Mouse (Mus musculus): ENCODE measurements around the gene Hoxa11. TPM values are rescaled to one million over a fixed set of nuclear protein-coding genes. Genes with fewer than 3 reads are reported as not detected.

Gene Hoxa11
- polyA plus RNA-seq, 1 experiment from 2014 or later, result not detected

GRCm38 (mm10) chr6:52261751-52262462, 16.3 kb upstream of the Hoxa11 start:
- DNase-seq (ENCODE audit: low spot score), result no peak
- no peaks in the 10 kb centered on the region for H3K9me3 ChIP-seq (ENCODE audit: low read length)

GRCm38 (mm10) chr6:52260654-52261575, 15.3 kb upstream of the Hoxa11 start, which contains the start of gene Hoxa13:
Gene Hoxa13, minus strand, starts transcription at chr6:52260880.
- no peak within 1 kb of the TSS for H3K9ac ChIP-seq (replicated peaks; ENCODE audit: low read depth)

More at GRCm38 (mm10) chr6:52261751-52262462, 16.3 kb upstream of the Hoxa11 start:
- Histone ChIP-seq H3K27me3 (replicated peaks; ENCODE audit: insufficient read depth, low read length) (peaks cover 85% of the 10 kb centered on the region), H3K4me3 (ENCODE audit: low read depth, low read length) (peak overlapping the region; percentile 3; the same call in 1 of the 2 replicates), H3K27ac (ENCODE audit: low read length) (no peak overlapping the region), H3K9ac (replicated peaks; ENCODE audit: low read depth) (no peak overlapping the region), H3K36me3 (ENCODE audit: insufficient read depth, low read length) (no peaks in the 10 kb centered on the region), H3K4me2 (replicated peaks; ENCODE audit: low read depth, low read length) (no peak overlapping the region), H3K4me1 (ENCODE audit: insufficient read depth, low read depth, low read length) (no peaks in the 10 kb centered on the region)
- TF ChIP-seq CTCF (IDR thresholded peaks at IDR 0.05), result no peak
- TF ChIP-seq EP300 (IDR thresholded peaks at IDR 0.05), result no peak
- 6% methylated on average over 9 of the region's 9 CpGs for WGBS
- no peak for ATAC-seq

GRCm38 (mm10) chr6:52259811-52260261, 14.2 kb upstream of the Hoxa11 start:
- WGBS, result 3% methylated on average over 35 of the region's 39 CpGs
- H3K4me1 ChIP-seq (ENCODE audit: insufficient read depth, low read depth, low read length), result no peaks in the 10 kb centered on the region
- peak overlapping the region; percentile 69 for H3K4me2 ChIP-seq (replicated peaks; ENCODE audit: low read depth, low read length)
- no peaks in the 10 kb centered on the region for H3K9me3 ChIP-seq (ENCODE audit: low read length)
- no peak for DNase-seq (ENCODE audit: low spot score)
- no peaks in the 10 kb centered on the region for H3K36me3 ChIP-seq (ENCODE audit: insufficient read depth, low read length)
- TF ChIP-seq CTCF (IDR thresholded peaks at IDR 0.05) (no peak), EP300 (IDR thresholded peaks at IDR 0.05) (no peak)
- ATAC-seq, result no peak; the same call in 1 of the 2 replicates
- no peak overlapping the region for H3K27ac ChIP-seq (ENCODE audit: low read length)
- H3K9ac ChIP-seq (replicated peaks; ENCODE audit: low read depth), result no peak overlapping the region
- H3K27me3 ChIP-seq (replicated peaks; ENCODE audit: insufficient read depth, low read length), result peaks cover 81% of the 10 kb centered on the region
- peak overlapping the region; percentile 30 for H3K4me3 ChIP-seq (ENCODE audit: low read depth, low read length)

More at GRCm38 (mm10) chr6:52260654-52261575, 15.3 kb upstream of the Hoxa11 start, which contains the start of gene Hoxa13:
- TF ChIP-seq EP300 (IDR thresholded peaks at IDR 0.05) (no peak), CTCF (IDR thresholded peaks at IDR 0.05) (no peak)
- no peaks in the 10 kb centered on the region for H3K4me1 ChIP-seq (ENCODE audit: insufficient read depth, low read depth, low read length)
- 2% methylated on average over 20 of the region's 72 CpGs for WGBS
- H3K4me3 ChIP-seq (ENCODE audit: low read depth, low read length), result peak within 1 kb of the TSS; percentile 43
- DNase-seq (ENCODE audit: low spot score) (no peak), ATAC-seq (peak; percentile 76)
- peaks cover 83% of the 10 kb centered on the region for H3K27me3 ChIP-seq (replicated peaks; ENCODE audit: insufficient read depth, low read length)
- H3K27ac ChIP-seq (ENCODE audit: low read length), result no peak within 1 kb of the TSS
- H3K4me2 ChIP-seq (replicated peaks; ENCODE audit: low read depth, low read length), result peak within 1 kb of the TSS; percentile 69
- no peaks in the 10 kb centered on the region for H3K36me3 ChIP-seq (ENCODE audit: insufficient read depth, low read length)
- H3K9me3 ChIP-seq (ENCODE audit: low read length), result no peaks in the 10 kb centered on the region

- ATAC-seq, result no peak; the same call in 1 of the 2 replicates
- TF ChIP-seq EP300 (IDR thresholded peaks at IDR 0.05) (no peak), CTCF (IDR thresholded peaks at IDR 0.05) (no peak)
- Histone ChIP-seq H3K36me3 (ENCODE audit: insufficient read depth, low read length) (no peaks in the 10 kb centered on the region), H3K9ac (replicated peaks; ENCODE audit: low read depth) (no peak overlapping the region), H3K4me3 (ENCODE audit: low read depth, low read length) (no peak overlapping the region), H3K27me3 (replicated peaks; ENCODE audit: insufficient read depth, low read length) (peaks cover 76% of the 10 kb centered on the region), H3K4me2 (replicated peaks; ENCODE audit: low read depth, low read length) (no peak overlapping the region), H3K27ac (ENCODE audit: low read length) (no peak overlapping the region), H3K4me1 (ENCODE audit: insufficient read depth, low read depth, low read length) (no peaks in the 10 kb centered on the region), H3K9me3 (ENCODE audit: low read length) (no peaks in the 10 kb centered on the region)
- 2% methylated on average over 25 of the region's 25 CpGs for WGBS
- no peak for DNase-seq (ENCODE audit: low spot score)
Observed at GRCm38 (mm10) chr6:52259081-52259790, 13.6 kb upstream of the Hoxa11 start.

GRCm38 (mm10) chr6:52256956-52257355, 11.3 kb upstream of the Hoxa11 start:
- Histone ChIP-seq H3K4me1 (ENCODE audit: insufficient read depth, low read depth, low read length) (no peaks in the 10 kb centered on the region), H3K36me3 (ENCODE audit: insufficient read depth, low read length) (no peaks in the 10 kb centered on the region), H3K4me3 (ENCODE audit: low read depth, low read length) (no peak overlapping the region), H3K9me3 (ENCODE audit: low read length) (no peaks in the 10 kb centered on the region), H3K27ac (ENCODE audit: low read length) (no peak overlapping the region), H3K9ac (replicated peaks; ENCODE audit: low read depth) (no peak overlapping the region), H3K27me3 (replicated peaks; ENCODE audit: insufficient read depth, low read length) (peaks cover 83% of the 10 kb centered on the region), H3K4me2 (replicated peaks; ENCODE audit: low read depth, low read length) (no peak overlapping the region)
- DNase-seq (ENCODE audit: low spot score) (peak; percentile 82), ATAC-seq (no peak)
- TF ChIP-seq CTCF (IDR thresholded peaks at IDR 0.05) (peak; percentile 88), EP300 (IDR thresholded peaks at IDR 0.05) (no peak)
- under 1% methylated on average over 6 of the region's 6 CpGs for WGBS
